Mouse (Mus musculus): ENCODE results near the gene S100a1.

Gene S100a1

GRCm38 (mm10) chr3:90512276-90512675, 1.9 kb downstream of the S100a1 start:
- DNase-seq (ENCODE audit: low spot score in 2 of 2), result no peak

- DNase-seq (ENCODE audit: low spot score in 2 of 2), result no peak
Observed at GRCm38 (mm10) chr3:90509747-90510123, 4.5 kb downstream of the S100a1 start.

GRCm38 (mm10) chr3:90508950-90509746, 5.0 kb downstream of the S100a1 start, which contains the start of gene Chtop:
TSS of gene Chtop (minus strand) at chr3:90509498.
- peak; percentile 99 to 100 for DNase-seq (ENCODE audit: low spot score in 2 of 2)

GRCm38 (mm10) chr3:90508287-90508949, 5.8 kb downstream of the S100a1 start:
- DNase-seq (ENCODE audit: low spot score in 2 of 2), result no peak

GRCm38 (mm10) chr3:90506362-90506761, 7.8 kb downstream of the S100a1 start:
- no peak for DNase-seq (ENCODE audit: low spot score in 2 of 2)

GRCm38 (mm10) chr3:90505216-90505615, 9.0 kb downstream of the S100a1 start:
- no peak for DNase-seq (ENCODE audit: low spot score in 2 of 2)

GRCm38 (mm10) chr3:90503444-90503843, 10.7 kb downstream of the S100a1 start:
- no peak for DNase-seq (ENCODE audit: low spot score in 2 of 2)

GRCm38 (mm10) chr3:90497597-90497996, 16.6 kb downstream of the S100a1 start:
- no peak for DNase-seq (ENCODE audit: low spot score in 2 of 2)

GRCm38 (mm10) chr3:90495850-90496525, 18.2 kb downstream of the S100a1 start:
- no peak for DNase-seq (ENCODE audit: low spot score in 2 of 2)

- no peak for DNase-seq (ENCODE audit: low spot score in 2 of 2)
Observed at GRCm38 (mm10) chr3:90493831-90494540, 20.2 kb downstream of the S100a1 start.

GRCm38 (mm10) chr3:90491350-90491749, 22.8 kb downstream of the S100a1 start:
- peak; percentile 66 to 72 for DNase-seq (ENCODE audit: low spot score in 2 of 2)

GRCm38 (mm10) chr3:90490696-90491256, 23.4 kb downstream of the S100a1 start, which contains the start of gene Snapin:
TSS of gene Snapin (minus strand) at chr3:90491033.
- peak; percentile 95 for DNase-seq (ENCODE audit: low spot score in 2 of 2)

- DNase-seq (ENCODE audit: low spot score in 2 of 2), result no peak
Observed at GRCm38 (mm10) chr3:90488576-90488975, 25.6 kb downstream of the S100a1 start.

GRCm38 (mm10) chr3:90486998-90487397, 27.2 kb downstream of the S100a1 start:
- no peak for DNase-seq (ENCODE audit: low spot score in 2 of 2)

- DNase-seq (ENCODE audit: low spot score in 2 of 2), result peak; percentile 93 to 95
Observed at GRCm38 (mm10) chr3:90475831-90476611, 38.2 kb downstream of the S100a1 start, which contains the start of gene Ilf2. TSS of gene Ilf2 (plus strand) at chr3:90476126.

- no peak for DNase-seq (ENCODE audit: low spot score in 2 of 2)
Observed at GRCm38 (mm10) chr3:90475151-90475830, 38.9 kb downstream of the S100a1 start.

GRCm38 (mm10) chr3:90472213-90472612, 42.0 kb downstream of the S100a1 start:
- DNase-seq (ENCODE audit: low spot score in 2 of 2), result peak; percentile 73

- no peak for DNase-seq (ENCODE audit: low spot score in 2 of 2)
Observed at GRCm38 (mm10) chr3:90467618-90468300, 46.4 kb downstream of the S100a1 start.

GRCm38 (mm10) chr3:90466311-90466766, 47.9 kb downstream of the S100a1 start:
- DNase-seq (ENCODE audit: low spot score in 2 of 2), result no peak
